Mouse (Mus musculus) urinary bladder, adult 2 months (tissue): Measurements from ENCODE around the gene Plekhg2. TPM values are rescaled to one million over a fixed set of nuclear protein-coding genes. Genes with fewer than 3 reads are reported as not detected.
A peak's percentile ranks its signal among the peaks of the same experiment; 100 is the strongest.

Experiments used
- DNase-seq: peaks from one replicate; pipeline ENCODE4 v3.0.0; 2022; ENCODE audit warnings: low spot score
- polyA plus RNA-seq: library from polyadenylated mRNA; depleted of rRNA; stranded (reverse); fragments of >200 nt; gene quantifications from 2 replicates; pipeline ENCODE4 v1.2.3, GENCODE M21; 2012; rRNA removed

Gene Plekhg2
- polyA plus RNA-seq, 1 experiment = 11.7 TPM

- DNase-seq = no peak
These were observed 36.9 kb downstream of the Plekhg2 start for GRCm38 (mm10) chr7:28335471-28335870.

- no peak for DNase-seq
These were observed 37.9 kb downstream of the Plekhg2 start for GRCm38 (mm10) chr7:28334534-28334933.

GRCm38 (mm10) chr7:28328260-28328659 lies 44.1 kb downstream of the Plekhg2 start:
- no peak for DNase-seq

- DNase-seq = no peak
These were observed 45.9 kb downstream of the Plekhg2 start for GRCm38 (mm10) chr7:28326457-28326856.

- DNase-seq = no peak
These were observed 47.1 kb downstream of the Plekhg2 start for GRCm38 (mm10) chr7:28325293-28325692.

- DNase-seq = no peak
These were observed 50.3 kb downstream of the Plekhg2 start for GRCm38 (mm10) chr7:28321974-28322720.

GRCm38 (mm10) chr7:28318714-28319113 lies 53.7 kb downstream of the Plekhg2 start:
- DNase-seq = no peak

- no peak for DNase-seq
These were observed 54.4 kb downstream of the Plekhg2 start for GRCm38 (mm10) chr7:28318036-28318435.

- peak; percentile 96 for DNase-seq
These were observed 60.4 kb downstream of the Plekhg2 start, which contains the start of gene Timm50 for GRCm38 (mm10) chr7:28311926-28312543. Gene Timm50, minus strand, starts transcription at chr7:28312072.

- DNase-seq = no peak
These were observed 61.1 kb downstream of the Plekhg2 start for GRCm38 (mm10) chr7:28311151-28311925.

GRCm38 (mm10) chr7:28309737-28310136 lies 62.7 kb downstream of the Plekhg2 start:
- no peak for DNase-seq

Other genes with a start within 250 kb of the Plekhg2 start
- 0.01 TPM in 1 of 2 replicates, not detected in the other for gene 9530053A07Rik, start 243.1 kb downstream of the Plekhg2 start, polyA plus RNA-seq
- gene Fbl, start 202.9 kb downstream of the Plekhg2 start, polyA plus RNA-seq = 88.9 and 108 TPM in 2 replicates
- gene Dyrk1b, start 193.1 kb downstream of the Plekhg2 start, polyA plus RNA-seq = 11.7 and 17.6 TPM in 2 replicates
- gene Eid2, start 104.7 kb downstream of the Plekhg2 start, polyA plus RNA-seq = 14.8 and 15.6 TPM in 2 replicates
- gene Eid2b, start 94.9 kb downstream of the Plekhg2 start, polyA plus RNA-seq = 9.4 and 10.1 TPM in 2 replicates
- gene Selenov, start 81.4 kb downstream of the Plekhg2 start, polyA plus RNA-seq = 0.19 TPM in 1 of 2 replicates, not detected in the other
- not detected in 2 replicates for gene Dll3, start 70.4 kb downstream of the Plekhg2 start, polyA plus RNA-seq
- gene Timm50, start 60.5 kb downstream of the Plekhg2 start, polyA plus RNA-seq = 33.7 and 41.8 TPM in 2 replicates
- gene Supt5, start 33.9 kb downstream of the Plekhg2 start, polyA plus RNA-seq = 60.7 and 72.5 TPM in 2 replicates
- 1,939 and 2,023 TPM in 2 replicates for gene Rps16, start 21.9 kb downstream of the Plekhg2 start, polyA plus RNA-seq
- 33.5 and 34.1 TPM in 2 replicates for gene Zfp36, start 7.7 kb upstream of the Plekhg2 start, polyA plus RNA-seq
- gene Med29, start 20.1 kb upstream of the Plekhg2 start, polyA plus RNA-seq = 25.6 and 30.8 TPM in 2 replicates
- 108 and 130 TPM in 2 replicates for gene Paf1, start 20.4 kb upstream of the Plekhg2 start, polyA plus RNA-seq
- 18.6 and 20.7 TPM in 2 replicates for gene Gmfg, start 64.8 kb upstream of the Plekhg2 start, polyA plus RNA-seq
- gene Lrfn1, start 79.4 kb upstream of the Plekhg2 start, polyA plus RNA-seq = 3.9 and 4.3 TPM in 2 replicates
- gene Ifnl2, start 137.9 kb upstream of the Plekhg2 start, polyA plus RNA-seq = not detected in 2 replicates
- gene Ifnl3, start 150.2 kb upstream of the Plekhg2 start, polyA plus RNA-seq = not detected in 2 replicates
- 0.27 TPM in 1 of 2 replicates, not detected in the other for gene Sycn, start 168.3 kb upstream of the Plekhg2 start, polyA plus RNA-seq
- gene Nccrp1, start 174.7 kb upstream of the Plekhg2 start, polyA plus RNA-seq = 0.67 and 1.1 TPM in 2 replicates
- 49.9 and 54.5 TPM in 2 replicates for gene Samd4b, start 225.5 kb upstream of the Plekhg2 start, polyA plus RNA-seq
- 24.7 and 31.3 TPM in 2 replicates for gene Pak4, start 225.6 kb upstream of the Plekhg2 start, polyA plus RNA-seq